8 mouse cellular contexts compared by ENCODE assay signal in genomic region chr5:24364508-24364907, GRCm38 (mm10). TPM values are rescaled to one million over a fixed set of nuclear protein-coding genes. Genes with fewer than 3 reads are reported as not detected.
DNase-seq lines count a peak whose midpoint lies in the region; ATAC-seq and TF ChIP-seq lines count a peak whose summit lies in the region.

Gene Nos3 (plus strand): TSS chr5:24364810.

- DNase-seq in adrenal gland, postnatal 4 days (ENCODE audit: low spot score in 2 of 2), result no peak
- DNase-seq in kidney, postnatal 25 days, result peak; percentile 77 to 88
- peak; percentile 29 for DNase-seq in skeletal muscle tissue, adult 2 months (ENCODE audit: low read depth, low spot score)
- no peak for DNase-seq in T-cell, adult 2 months (ENCODE audit: low spot score)
- DNase-seq in layer of hippocampus, adult 9-10 months (ENCODE audit: low spot score), result no peak
- DNase-seq in spleen, postnatal 36 days (ENCODE audit: low spot score in 2 of 2), result no peak

- WGBS in heart, embryonic 16.5 days, result 67% methylated on average over 12 of the region's 12 CpGs

- peak within 1 kb of the TSS; percentile 67 for H3K9ac ChIP-seq in heart, embryonic 16.5 days (ENCODE audit: low read length)

- H3K27me3 ChIP-seq in E14TG2a.4 (ENCODE audit: insufficient read depth, low read length), result peaks cover 16% of the 10 kb centered on the region
- H3K27me3 ChIP-seq in heart, embryonic 16.5 days (ENCODE audit: control insufficient read depth, insufficient read depth, low read length), result no peaks in the 10 kb centered on the region

- peak within 1 kb of the TSS; percentile 85 for H3K27ac ChIP-seq in heart, embryonic 16.5 days (ENCODE audit: low read length)

- TF ChIP-seq CTCF in E14TG2a.4 (conservative IDR thresholded peaks at IDR 0.05; ENCODE audit: low read length), result no peak

- peaks cover 86% of the 10 kb centered on the region for H3K4me1 ChIP-seq in E14TG2a.4 (replicated peaks; ENCODE audit: low read depth, low read length)
- peaks cover 5% of the 10 kb centered on the region for H3K4me1 ChIP-seq in heart, embryonic 16.5 days (ENCODE audit: control insufficient read depth, insufficient read depth, low read length)

- H3K36me3 ChIP-seq in E14TG2a.4 (ENCODE audit: insufficient read depth, low read length), result 0 out of 2 replicates have a peak, but pooled peaks cover 12% of the 10 kb centered on the region
- no peaks in the 10 kb centered on the region for H3K36me3 ChIP-seq in heart, embryonic 16.5 days (ENCODE audit: control insufficient read depth, insufficient read depth)

- no peaks in the 10 kb centered on the region for H3K9me3 ChIP-seq in E14TG2a.4 (ENCODE audit: low read length)
- no peaks in the 10 kb centered on the region for H3K9me3 ChIP-seq in heart, embryonic 16.5 days (replicated peaks; ENCODE audit: control insufficient read depth, low read length)

- peak; percentile 56 for ATAC-seq in heart, embryonic 16.5 days (replicated peaks; ENCODE audit: extremely low read depth, insufficient read depth, low FRiP score)

- H3K4me2 ChIP-seq in heart, embryonic 16.5 days (ENCODE audit: low read depth, low read length), result peak within 1 kb of the TSS; percentile 60

- peak within 1 kb of the TSS; percentile 71 for H3K4me3 ChIP-seq in E14TG2a.4 (replicated peaks; ENCODE audit: low read length)
- peak within 1 kb of the TSS; percentile 52 for H3K4me3 ChIP-seq in heart, embryonic 16.5 days (ENCODE audit: low read length)

RNA-seq across cellular contexts. Expression of gene Nos3, which starts in this region (rescaled TPM):
- total RNA-seq in adrenal gland, postnatal 4 days (2021), result 10 to 100 TPM; 11.5 to 12.3 TPM
- 27.3 and 31.9 TPM in 2 replicates for polyA plus RNA-seq in heart, embryonic 16.5 days (2015; fragmentation: Nextera tagmentation; extraction: Ambion mirVana)

Comparison
In these comparisons a context has a peak if more than half of its experiments do, and no peak if none do; other contexts are left out.
1. DNase-seq: peak in kidney, postnatal 25 days (2 of 2) and skeletal muscle tissue, adult 2 months (single experiment); none in adrenal gland, postnatal 4 days (0 of 2), T-cell, adult 2 months (single experiment), layer of hippocampus, adult 9-10 months (single experiment) and spleen, postnatal 36 days (0 of 2).